Mouse (Mus musculus): ENCODE measurements at regions not wholly inside any gene's neighbourhood (a gene's known extent, or its start where the extent isn't known, plus 50 kb on each side); places are given as distances from the start of the nearest gene placed in this dataset.
"Not testable (repeated sequence)": the region's sequence is repeated elsewhere in the genome, so short reads cannot be mapped to it uniquely, and the experiment has no call there.

- WGBS, result 47% methylated on average over 11 of the region's 11 CpGs
- DNase-seq, result peak; percentile 25
- Histone ChIP-seq H3K4me3 (replicated peaks; ENCODE audit: extremely low read depth, low read depth, low read length) (no peak overlapping the region), H3K4me1 (ENCODE audit: control insufficient read depth, insufficient read depth, low read length) (peaks cover 3% of the 10 kb centered on the region)
- TF ChIP-seq CTCF (IDR thresholded peaks at IDR 0.05; ENCODE audit: insufficient read depth, low read length) (no peak), POLR2A (IDR thresholded peaks at IDR 0.05; ENCODE audit: borderline replicate concordance, extremely low read depth, low read depth, low read length) (no peak)
These were observed 111.7 kb upstream of the Dlg1 start for GRCm38 (mm10) chr16:31551416-31552151.

GRCm38 (mm10) chr16:31553361-31554146 lies 109.7 kb upstream of the Dlg1 start:
- TF ChIP-seq CTCF (IDR thresholded peaks at IDR 0.05; ENCODE audit: insufficient read depth, low read length) (no peak), POLR2A (IDR thresholded peaks at IDR 0.05; ENCODE audit: borderline replicate concordance, extremely low read depth, low read depth, low read length) (no peak)
- DNase-seq, result no peak
- 87% methylated on average over 8 of the region's 8 CpGs for WGBS
- peaks cover 3% of the 10 kb centered on the region for H3K4me1 ChIP-seq (ENCODE audit: control insufficient read depth, insufficient read depth, low read length)
- no peak overlapping the region for H3K4me3 ChIP-seq (replicated peaks; ENCODE audit: extremely low read depth, low read depth, low read length)

GRCm38 (mm10) chr16:31560426-31560825 lies 102.8 kb upstream of the Dlg1 start:
- no peak for DNase-seq
- H3K4me1 ChIP-seq (ENCODE audit: control insufficient read depth, insufficient read depth, low read length), result no peaks in the 10 kb centered on the region

GRCm38 (mm10) chr16:31564926-31565325 lies 98.3 kb upstream of the Dlg1 start:
- 64% methylated on average over 5 of the region's 5 CpGs for WGBS
- Histone ChIP-seq H3K4me3 (replicated peaks; ENCODE audit: extremely low read depth, low read depth, low read length) (no peak overlapping the region), H3K4me1 (ENCODE audit: control insufficient read depth, insufficient read depth, low read length) (no peaks in the 10 kb centered on the region)
- TF ChIP-seq POLR2A (IDR thresholded peaks at IDR 0.05; ENCODE audit: borderline replicate concordance, extremely low read depth, low read depth, low read length) (no peak), CTCF (IDR thresholded peaks at IDR 0.05; ENCODE audit: insufficient read depth, low read length) (no peak)
- no peak for DNase-seq

More at GRCm38 (mm10) chr16:31560426-31560825, 102.8 kb upstream of the Dlg1 start:
- H3K4me3 ChIP-seq (replicated peaks; ENCODE audit: extremely low read depth, low read depth, low read length), result no peak overlapping the region
- TF ChIP-seq POLR2A (IDR thresholded peaks at IDR 0.05; ENCODE audit: borderline replicate concordance, extremely low read depth, low read depth, low read length) (no peak), CTCF (IDR thresholded peaks at IDR 0.05; ENCODE audit: insufficient read depth, low read length) (no peak)

- no peak for TF ChIP-seq POLR2A (IDR thresholded peaks at IDR 0.05; ENCODE audit: borderline replicate concordance, extremely low read depth, low read depth, low read length)
- no peak for DNase-seq
- Histone ChIP-seq H3K4me1 (ENCODE audit: control insufficient read depth, insufficient read depth, low read length) (no peaks in the 10 kb centered on the region), H3K4me3 (replicated peaks; ENCODE audit: extremely low read depth, low read depth, low read length) (no peak overlapping the region)
- WGBS, result 83% methylated on average over 6 of the region's 6 CpGs
These were observed 94.9 kb upstream of the Dlg1 start for GRCm38 (mm10) chr16:31568316-31568715.

GRCm38 (mm10) chr16:31569871-31570270 lies 93.4 kb upstream of the Dlg1 start:
- Histone ChIP-seq H3K4me1 (ENCODE audit: control insufficient read depth, insufficient read depth, low read length) (no peaks in the 10 kb centered on the region), H3K4me3 (replicated peaks; ENCODE audit: extremely low read depth, low read depth, low read length) (no peak overlapping the region)
- DNase-seq, result no peak
- no peak for TF ChIP-seq POLR2A (IDR thresholded peaks at IDR 0.05; ENCODE audit: borderline replicate concordance, extremely low read depth, low read depth, low read length)
- no peak for TF ChIP-seq CTCF (IDR thresholded peaks at IDR 0.05; ENCODE audit: insufficient read depth, low read length)
- WGBS, result 78% methylated on average over 6 of the region's 6 CpGs

- Histone ChIP-seq H3K4me3 (replicated peaks; ENCODE audit: extremely low read depth, low read depth, low read length) (no peak overlapping the region), H3K4me1 (ENCODE audit: control insufficient read depth, insufficient read depth, low read length) (no peaks in the 10 kb centered on the region)
- WGBS, result 74% methylated on average over 20 of the region's 20 CpGs
- TF ChIP-seq POLR2A (IDR thresholded peaks at IDR 0.05; ENCODE audit: borderline replicate concordance, extremely low read depth, low read depth, low read length) (no peak), CTCF (IDR thresholded peaks at IDR 0.05; ENCODE audit: insufficient read depth, low read length) (no peak)
- no peak for DNase-seq
These were observed 92.7 kb upstream of the Dlg1 start for GRCm38 (mm10) chr16:31570311-31571139.

GRCm38 (mm10) chr16:31573833-31574232 lies 89.4 kb upstream of the Dlg1 start:
- not testable (repeated sequence) for DNase-seq; H3K4me3 ChIP-seq (replicated peaks; ENCODE audit: extremely low read depth, low read depth, low read length); H3K4me1 ChIP-seq (ENCODE audit: control insufficient read depth, insufficient read depth, low read length)
- WGBS, result 96% methylated on average over 9 of the region's 9 CpGs

GRCm38 (mm10) chr16:31575646-31576045 lies 87.6 kb upstream of the Dlg1 start:
- H3K4me1 ChIP-seq (ENCODE audit: control insufficient read depth, insufficient read depth, low read length); H3K4me3 ChIP-seq (replicated peaks; ENCODE audit: extremely low read depth, low read depth, low read length): not testable (repeated sequence)
- peak; percentile 29 for DNase-seq
- WGBS, result 19% methylated on average over 11 of the region's 11 CpGs
